Mouse (Mus musculus): Measurements from ENCODE around the gene Rln3. TPM values are rescaled to one million over a fixed set of nuclear protein-coding genes. Genes with fewer than 3 reads are reported as not detected.

Rln3 gene
- polyA plus RNA-seq, 1 experiment, result not detected

GRCm38 (mm10) chr8:84076412-84076811 is 31.6 kb upstream of the Rln3 start:
- no peak overlapping the region for H3K4me3 ChIP-seq
- no peak overlapping the region for H3ac ChIP-seq (ENCODE audit: control insufficient read depth, insufficient read length)
- TF ChIP-seq TCF3 (IDR thresholded peaks at IDR 0.05; ENCODE audit: insufficient read length, low read depth), result no peak
- no peak for TF ChIP-seq CEBPB (IDR thresholded peaks at IDR 0.05; ENCODE audit: insufficient read depth, poor library complexity, severe bottlenecking)
- TF ChIP-seq MAX (IDR thresholded peaks at IDR 0.05; ENCODE audit: low read depth), result no peak
- no peak for TF ChIP-seq SRF (IDR thresholded peaks at IDR 0.05; ENCODE audit: control insufficient read depth, insufficient read length, low read depth)
- no peak for TF ChIP-seq TCF12 (IDR thresholded peaks at IDR 0.05; ENCODE audit: insufficient read depth, poor library complexity, severe bottlenecking)
- no peak for TF ChIP-seq MYOD1 (IDR thresholded peaks at IDR 0.05; ENCODE audit: control insufficient read depth in 1 of 3, insufficient read length in 2 of 3, low read depth in 2 of 3)
- TF ChIP-seq POLR2AphosphoS2 (IDR thresholded peaks at IDR 0.05; ENCODE audit: insufficient read length, low read depth), result no peak
- TF ChIP-seq POLR2A (IDR thresholded peaks at IDR 0.05; ENCODE audit: insufficient read length, low read depth), result no peak
- no peak for TF ChIP-seq REST (IDR thresholded peaks at IDR 0.05; ENCODE audit: insufficient read depth, insufficient read length)
- no peak for TF ChIP-seq MYOG (IDR thresholded peaks at IDR 0.05; ENCODE audit: control insufficient read depth in 1 of 3, insufficient read depth in 1 of 3, insufficient read length in 2 of 3, low read depth in 2 of 3)
- no peak for TF ChIP-seq E2F4 (IDR thresholded peaks at IDR 0.05; ENCODE audit: insufficient read depth)
- no peak for TF ChIP-seq USF1 (IDR thresholded peaks at IDR 0.05; ENCODE audit: low read depth)
- H3K27me3 ChIP-seq (ENCODE audit: control insufficient read depth, insufficient read depth, insufficient read length), result no peaks in the 10 kb centered on the region
- H3K4me2 ChIP-seq (ENCODE audit: low read depth), result no peak overlapping the region
- peaks cover 7% of the 10 kb centered on the region for H3K36me3 ChIP-seq (ENCODE audit: control insufficient read depth, insufficient read depth)
- no peaks in the 10 kb centered on the region for H3K79me2 ChIP-seq (ENCODE audit: control insufficient read depth, insufficient read depth)

- TF ChIP-seq POLR2AphosphoS2 (IDR thresholded peaks at IDR 0.05; ENCODE audit: insufficient read length, low read depth) (no peak), POLR2A (IDR thresholded peaks at IDR 0.05; ENCODE audit: insufficient read length, low read depth) (no peak), CEBPB (IDR thresholded peaks at IDR 0.05; ENCODE audit: insufficient read depth, poor library complexity, severe bottlenecking) (no peak), SRF (IDR thresholded peaks at IDR 0.05; ENCODE audit: control insufficient read depth, insufficient read length, low read depth) (no peak), MYOD1 (IDR thresholded peaks at IDR 0.05; ENCODE audit: control insufficient read depth in 1 of 3, insufficient read length in 2 of 3, low read depth in 2 of 3) (no peak), TCF12 (IDR thresholded peaks at IDR 0.05; ENCODE audit: insufficient read depth, poor library complexity, severe bottlenecking) (no peak)
- no peak overlapping the region for H3K4me2 ChIP-seq (ENCODE audit: low read depth)
These were observed 28.6 kb upstream of the Rln3 start for GRCm38 (mm10) chr8:84073230-84073976.

GRCm38 (mm10) chr8:84072321-84072720 is 27.5 kb upstream of the Rln3 start:
- Histone ChIP-seq H3K79me2 (ENCODE audit: control insufficient read depth, insufficient read depth) (peaks cover 29% of the 10 kb centered on the region), H3ac (ENCODE audit: control insufficient read depth, insufficient read length) (no peak overlapping the region), H3K27me3 (ENCODE audit: control insufficient read depth, insufficient read depth, insufficient read length) (no peaks in the 10 kb centered on the region), H3K4me3 (no peak overlapping the region), H3K36me3 (ENCODE audit: control insufficient read depth, insufficient read depth) (no peaks in the 10 kb centered on the region), H3K4me2 (ENCODE audit: low read depth) (no peak overlapping the region)
- TF ChIP-seq USF1 (IDR thresholded peaks at IDR 0.05; ENCODE audit: low read depth) (no peak), TCF12 (IDR thresholded peaks at IDR 0.05; ENCODE audit: insufficient read depth, poor library complexity, severe bottlenecking) (no peak)

More at GRCm38 (mm10) chr8:84073230-84073976, 28.6 kb upstream of the Rln3 start:
- no peak overlapping the region for H3ac ChIP-seq (ENCODE audit: control insufficient read depth, insufficient read length)
- no peak overlapping the region for H3K4me3 ChIP-seq
- no peaks in the 10 kb centered on the region for H3K36me3 ChIP-seq (ENCODE audit: control insufficient read depth, insufficient read depth)
- no peaks in the 10 kb centered on the region for H3K27me3 ChIP-seq (ENCODE audit: control insufficient read depth, insufficient read depth, insufficient read length)
- peaks cover 20% of the 10 kb centered on the region for H3K79me2 ChIP-seq (ENCODE audit: control insufficient read depth, insufficient read depth)

GRCm38 (mm10) chr8:84071921-84072320 is 27.1 kb upstream of the Rln3 start:
- no peak for TF ChIP-seq TCF12 (IDR thresholded peaks at IDR 0.05; ENCODE audit: insufficient read depth, poor library complexity, severe bottlenecking)
- TF ChIP-seq TCF3 (IDR thresholded peaks at IDR 0.05; ENCODE audit: insufficient read length, low read depth), result no peak
- no peak for TF ChIP-seq CEBPB (IDR thresholded peaks at IDR 0.05; ENCODE audit: insufficient read depth, poor library complexity, severe bottlenecking)
- TF ChIP-seq MYOD1 (IDR thresholded peaks at IDR 0.05; ENCODE audit: control insufficient read depth in 1 of 3, insufficient read length in 2 of 3, low read depth in 2 of 3), result no peak
- no peak for TF ChIP-seq POLR2A (IDR thresholded peaks at IDR 0.05; ENCODE audit: insufficient read length, low read depth)
- no peak for TF ChIP-seq MAX (IDR thresholded peaks at IDR 0.05; ENCODE audit: low read depth)
- no peak for TF ChIP-seq USF1 (IDR thresholded peaks at IDR 0.05; ENCODE audit: low read depth)
- no peak for TF ChIP-seq E2F4 (IDR thresholded peaks at IDR 0.05; ENCODE audit: insufficient read depth)
- TF ChIP-seq REST (IDR thresholded peaks at IDR 0.05; ENCODE audit: insufficient read depth, insufficient read length), result no peak
- TF ChIP-seq POLR2AphosphoS2 (IDR thresholded peaks at IDR 0.05; ENCODE audit: insufficient read length, low read depth), result no peak
- TF ChIP-seq MYOG (IDR thresholded peaks at IDR 0.05; ENCODE audit: control insufficient read depth in 1 of 3, insufficient read depth in 1 of 3, insufficient read length in 2 of 3, low read depth in 2 of 3), result no peak
- TF ChIP-seq SRF (IDR thresholded peaks at IDR 0.05; ENCODE audit: control insufficient read depth, insufficient read length, low read depth), result no peak
- H3K36me3 ChIP-seq (ENCODE audit: control insufficient read depth, insufficient read depth), result no peaks in the 10 kb centered on the region
- peaks cover 29% of the 10 kb centered on the region for H3K79me2 ChIP-seq (ENCODE audit: control insufficient read depth, insufficient read depth)
- no peaks in the 10 kb centered on the region for H3K27me3 ChIP-seq (ENCODE audit: control insufficient read depth, insufficient read depth, insufficient read length)
- no peak overlapping the region for H3ac ChIP-seq (ENCODE audit: control insufficient read depth, insufficient read length)
- H3K4me3 ChIP-seq, result no peak overlapping the region
- H3K4me2 ChIP-seq (ENCODE audit: low read depth), result no peak overlapping the region

- no peak for TF ChIP-seq POLR2AphosphoS2 (IDR thresholded peaks at IDR 0.05; ENCODE audit: insufficient read length, low read depth)
- TF ChIP-seq MYOG (IDR thresholded peaks at IDR 0.05; ENCODE audit: control insufficient read depth in 1 of 3, insufficient read depth in 1 of 3, insufficient read length in 2 of 3, low read depth in 2 of 3), result peak in 1 of 3 experiments; percentile 64
- peak in 2 of 3 experiments; percentile 66 to 78 for TF ChIP-seq MYOD1 (IDR thresholded peaks at IDR 0.05; ENCODE audit: control insufficient read depth in 1 of 3, insufficient read length in 2 of 3, low read depth in 2 of 3)
- no peak for TF ChIP-seq SRF (IDR thresholded peaks at IDR 0.05; ENCODE audit: control insufficient read depth, insufficient read length, low read depth)
- no peak for TF ChIP-seq REST (IDR thresholded peaks at IDR 0.05; ENCODE audit: insufficient read depth, insufficient read length)
- H3K27me3 ChIP-seq (ENCODE audit: control insufficient read depth, insufficient read depth, insufficient read length), result no peaks in the 10 kb centered on the region
- no peak overlapping the region for H3K4me2 ChIP-seq (ENCODE audit: low read depth)
- no peak overlapping the region for H3ac ChIP-seq (ENCODE audit: control insufficient read depth, insufficient read length)
- no peak overlapping the region for H3K4me3 ChIP-seq
- peaks cover 29% of the 10 kb centered on the region for H3K79me2 ChIP-seq (ENCODE audit: control insufficient read depth, insufficient read depth)
- H3K36me3 ChIP-seq (ENCODE audit: control insufficient read depth, insufficient read depth), result no peaks in the 10 kb centered on the region
These were observed 25.9 kb upstream of the Rln3 start for GRCm38 (mm10) chr8:84070667-84071066.

Measured in myocyte (in vitro differentiated cells).